Mouse (Mus musculus) limb, embryonic 12.5 days (tissue): ENCODE data around the gene Hmga1. TPM values are rescaled to one million over a fixed set of nuclear protein-coding genes. Genes with fewer than 3 reads are reported as not detected.

Experiments used
- ATAC-seq: fragments of 200-750 bp; cut with Nextera tagmentation; 2 replicates; pipeline ENCODE4 v1.8.0; 2017; ENCODE audit warnings: low read depth, moderate TSS enrichment; ENCODE audit not compliant: insufficient number of reproducible peaks, insufficient read depth, low FRiP score, low TSS enrichment
- H3K27ac ChIP-seq: fragments of 300-500 bp; sonication (generic); 2 replicates; pipeline ENCODE4 v1.5.1; 2016; ENCODE audit warnings: mild to moderate bottlenecking, moderate library complexity
- H3K27me3 ChIP-seq: fragments of 300-500 bp; sonication (generic); 2 replicates; pipeline ENCODE4 v1.6.1; 2016; ENCODE audit warnings: mild to moderate bottlenecking, moderate library complexity
- H3K36me3 ChIP-seq: fragments of 300-500 bp; sonication (generic); 2 replicates; pipeline ENCODE4 v1.6.1; 2016; ENCODE audit warnings: mild to moderate bottlenecking, moderate library complexity
- H3K4me1 ChIP-seq: fragments of 300-500 bp; sonication (generic); replicated peaks from 2 replicates; pipeline ENCODE4 v1.6.1; 2016
- H3K4me2 ChIP-seq: fragments of 300-500 bp; sonication (generic); 2 replicates; pipeline ENCODE4 v1.6.1; 2016; ENCODE audit warnings: mild to moderate bottlenecking, moderate library complexity
- H3K4me3 ChIP-seq: fragments of 300-500 bp; sonication (generic); replicated peaks from 2 replicates; pipeline ENCODE4 v1.5.1; 2016; ENCODE audit warnings: mild to moderate bottlenecking
- H3K9ac ChIP-seq: fragments of 300-500 bp; sonication (generic); replicated peaks from 2 replicates; pipeline ENCODE4 v1.6.1; 2016; ENCODE audit warnings: mild to moderate bottlenecking, moderate library complexity
- H3K9me3 ChIP-seq: fragments of 300-500 bp; sonication (generic); 2 replicates; pipeline ENCODE4 v1.6.1; 2016; ENCODE audit warnings: mild to moderate bottlenecking, moderate library complexity
- WGBS: fragments of 180-500 bp; shearing (Covaris S2); methylation state at CpG from one replicate; pipeline ENCODE4 v1.1.7; 2016; 5-methylcytosine and 5-hydroxymethylcytosine counted together
- polyA plus RNA-seq: library from polyadenylated mRNA; unstranded; fragments of >200 nt; fragmentation: Nextera tagmentation; extraction: Ambion mirVana; gene quantifications from 2 replicates; pipeline ENCODE4 v1.2.1, GENCODE M21; 2016

The Hmga1 gene
- polyA plus RNA-seq, 1 experiment from 2014 or later, result 324 TPM

DNA sequence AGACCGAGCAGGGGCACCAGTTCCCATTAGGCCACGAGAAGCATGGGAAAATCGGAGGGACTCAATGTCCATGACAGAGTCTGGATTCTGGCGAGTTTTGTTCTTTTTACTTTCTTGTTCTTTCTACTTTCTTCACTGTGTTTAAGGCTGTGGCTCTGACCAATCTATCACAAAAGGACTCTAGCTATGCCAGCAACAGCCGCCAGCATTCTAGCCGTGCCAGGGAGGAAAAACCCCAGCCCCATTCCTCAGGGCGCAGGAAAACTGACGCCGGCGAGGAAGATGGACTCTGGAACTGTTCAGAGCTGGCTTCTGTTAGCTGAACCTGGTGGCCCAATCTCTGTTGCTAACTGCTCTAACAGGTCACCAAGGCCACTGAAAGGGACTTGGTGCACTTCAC is 22.2 kb downstream of the Hmga1 start:
- no peaks in the 10 kb centered on the region for H3K27me3 ChIP-seq
- no peaks in the 10 kb centered on the region for H3K9me3 ChIP-seq
- H3K4me3 ChIP-seq, result no peak overlapping the region
- H3K36me3 ChIP-seq, result peaks cover 94% of the 10 kb centered on the region
- no peak overlapping the region for H3K4me2 ChIP-seq
- peaks cover 18% of the 10 kb centered on the region for H3K4me1 ChIP-seq
- WGBS, result 95% methylated on average over 10 of the region's 10 CpGs
- no peak for ATAC-seq
- no peak overlapping the region for H3K27ac ChIP-seq
- no peak overlapping the region for H3K9ac ChIP-seq

DNA sequence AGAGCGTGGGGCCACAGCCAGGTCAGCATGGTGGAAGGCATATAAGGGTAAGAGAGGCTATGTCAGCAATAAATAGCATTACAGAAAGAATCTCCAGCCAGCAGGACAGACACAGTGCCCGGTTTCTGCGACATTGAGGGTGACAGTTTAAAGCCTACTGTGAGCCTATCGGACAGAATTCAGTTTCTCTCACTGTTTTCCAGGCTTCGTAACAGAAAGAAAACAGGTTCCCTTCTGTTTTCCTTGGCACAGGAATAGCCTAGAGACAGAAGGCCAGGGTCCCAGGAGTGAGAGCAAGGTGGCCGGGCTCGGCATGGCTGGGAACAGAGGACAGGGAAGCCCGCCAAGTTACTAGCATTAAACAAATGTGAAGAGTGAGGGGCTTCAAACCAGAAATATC is 23.5 kb downstream of the Hmga1 start:
- no peak for ATAC-seq
- peaks cover 92% of the 10 kb centered on the region for H3K36me3 ChIP-seq
- H3K9me3 ChIP-seq, result no peaks in the 10 kb centered on the region
- 96% methylated on average over 8 of the region's 8 CpGs for WGBS
- H3K4me2 ChIP-seq, result no peak overlapping the region
- no peak overlapping the region for H3K4me3 ChIP-seq
- no peak overlapping the region for H3K9ac ChIP-seq
- H3K4me1 ChIP-seq, result peaks cover 18% of the 10 kb centered on the region
- H3K27me3 ChIP-seq, result no peaks in the 10 kb centered on the region
- no peak overlapping the region for H3K27ac ChIP-seq

DNA sequence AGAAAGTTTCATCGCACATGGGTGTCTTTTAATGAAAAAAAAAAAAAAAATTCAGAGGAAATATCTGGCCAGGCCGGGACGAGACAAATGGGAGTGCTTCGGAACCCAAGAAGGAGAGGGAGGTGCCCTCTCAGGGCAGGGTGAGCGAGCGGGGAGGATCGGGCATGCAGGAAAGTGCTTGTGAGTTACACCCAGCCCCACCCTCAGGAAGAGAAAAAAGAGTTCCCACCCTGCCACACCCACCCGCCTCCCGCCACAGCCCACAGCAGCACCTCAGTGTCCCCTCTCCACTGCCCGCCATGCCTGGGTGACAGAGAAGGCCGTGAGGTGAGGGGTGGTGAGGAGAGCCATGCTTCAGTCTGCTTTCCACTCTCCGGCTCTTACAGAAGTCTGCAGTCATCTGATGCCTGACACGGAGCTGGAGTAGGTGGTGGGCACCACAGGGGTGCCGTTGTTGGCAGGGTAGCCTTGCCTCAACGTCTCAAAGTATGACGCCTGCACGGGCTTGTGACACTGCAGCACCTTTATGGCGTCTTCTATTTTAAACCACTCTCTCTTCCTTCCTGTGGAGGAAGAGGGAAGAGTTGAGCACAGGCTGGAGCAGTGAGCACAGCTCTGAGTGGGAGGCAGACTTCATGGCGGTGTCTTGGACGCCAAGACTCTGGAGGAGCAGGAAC is 24.2 kb downstream of the Hmga1 start:
- Histone ChIP-seq H3K27me3 (no peaks in the 10 kb centered on the region), H3K4me2 (no peak overlapping the region), H3K9ac (no peak overlapping the region), H3K9me3 (no peaks in the 10 kb centered on the region), H3K4me1 (peaks cover 12% of the 10 kb centered on the region), H3K36me3 (peaks cover 92% of the 10 kb centered on the region), H3K27ac (no peak overlapping the region), H3K4me3 (no peak overlapping the region)
- 89% methylated on average over 20 of the region's 20 CpGs for WGBS
- ATAC-seq, result no peak

DNA sequence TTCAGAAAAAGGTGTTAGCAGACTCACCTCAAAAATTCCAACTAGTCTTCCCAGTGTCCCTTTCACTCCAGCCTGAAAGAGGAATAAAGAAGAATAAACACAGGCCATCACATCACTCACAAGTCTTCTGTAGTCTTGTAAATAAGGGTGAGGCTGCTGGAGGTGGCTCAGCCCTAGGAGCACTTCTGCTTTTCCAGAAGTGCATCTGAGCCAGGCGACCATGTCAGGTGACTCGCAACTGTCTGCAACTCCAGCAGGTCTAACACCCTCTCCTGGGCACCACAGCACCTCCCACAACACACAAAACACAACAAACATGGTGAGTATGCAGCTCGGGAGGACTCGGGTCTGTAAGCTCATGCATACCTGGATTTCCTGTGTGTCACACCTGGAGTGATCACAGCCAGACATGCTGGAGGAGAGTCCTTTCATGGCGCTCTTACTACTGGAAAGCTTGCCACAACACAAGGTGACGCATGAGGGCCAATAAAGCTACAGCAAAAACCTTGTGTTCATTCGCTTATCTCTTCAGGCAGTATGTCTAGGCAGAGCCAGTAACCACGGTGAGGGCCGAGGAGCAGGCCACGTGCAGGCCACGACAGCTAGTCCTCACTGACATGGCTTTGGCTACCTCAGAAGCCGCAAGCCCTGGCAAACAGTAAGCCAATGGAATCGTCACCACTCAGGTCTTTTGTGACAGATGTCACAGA is 27.0 kb downstream of the Hmga1 start:
- peaks cover 92% of the 10 kb centered on the region for H3K36me3 ChIP-seq
- no peak overlapping the region for H3K9ac ChIP-seq
- H3K4me3 ChIP-seq, result no peak overlapping the region
- ATAC-seq, result no peak
- peaks cover 8% of the 10 kb centered on the region for H3K4me1 ChIP-seq
- H3K27ac ChIP-seq, result no peak overlapping the region
- 85% methylated on average over 13 of the region's 13 CpGs for WGBS
- H3K27me3 ChIP-seq, result no peaks in the 10 kb centered on the region
- no peaks in the 10 kb centered on the region for H3K9me3 ChIP-seq
- no peak overlapping the region for H3K4me2 ChIP-seq

DNA sequence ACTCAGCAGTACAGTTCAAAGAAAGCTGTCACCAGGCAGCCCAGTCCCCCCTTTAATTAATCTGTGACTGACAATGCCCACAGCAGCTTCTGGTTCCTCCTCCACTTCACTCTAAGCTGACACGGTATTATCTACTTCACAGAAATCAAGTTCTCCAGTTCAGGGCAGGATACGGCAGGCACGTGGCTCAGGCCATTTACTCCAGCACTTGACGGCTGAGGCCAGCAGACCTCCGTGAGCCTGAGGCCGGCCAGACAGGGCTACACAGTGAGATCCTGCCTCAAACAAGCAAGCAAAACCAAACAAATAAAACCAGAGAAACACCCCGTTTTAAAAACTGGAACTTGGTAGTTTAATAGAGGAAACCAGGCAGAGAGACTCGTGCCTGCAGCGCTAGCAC is 30.4 kb downstream of the Hmga1 start:
- H3K27ac ChIP-seq, result peak overlapping the region; percentile 35; the same call in 1 of the 2 replicates
- no peak overlapping the region for H3K4me2 ChIP-seq
- H3K9ac ChIP-seq, result no peak overlapping the region
- 63% methylated on average over 9 of the region's 9 CpGs for WGBS
- no peak overlapping the region for H3K4me3 ChIP-seq
- H3K4me1 ChIP-seq, result peaks cover 8% of the 10 kb centered on the region
- H3K36me3 ChIP-seq, result peaks cover 92% of the 10 kb centered on the region
- no peak for ATAC-seq
- no peaks in the 10 kb centered on the region for H3K27me3 ChIP-seq
- no peaks in the 10 kb centered on the region for H3K9me3 ChIP-seq

DNA sequence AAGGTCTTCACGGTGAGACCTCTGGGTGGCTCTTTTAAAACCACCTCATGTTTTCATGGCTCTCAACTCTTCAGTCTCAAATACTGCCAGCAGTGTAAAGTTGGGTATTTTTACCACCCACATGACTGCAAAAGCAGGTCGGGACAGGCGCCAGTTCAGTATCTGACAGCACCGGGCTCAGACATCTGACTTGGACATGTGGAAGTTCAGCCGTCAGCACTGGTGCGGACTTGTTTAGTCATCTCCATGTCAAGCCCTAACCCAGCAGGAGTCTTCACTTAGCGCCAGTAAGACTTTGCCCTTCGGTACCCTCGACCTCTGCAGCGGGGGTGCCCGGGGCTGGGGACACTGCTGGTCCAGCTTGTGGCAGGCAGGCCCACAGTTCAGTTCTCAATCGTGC is 31.0 kb downstream of the Hmga1 start:
- no peaks in the 10 kb centered on the region for H3K27me3 ChIP-seq
- H3K4me3 ChIP-seq, result no peak overlapping the region
- peaks cover 92% of the 10 kb centered on the region for H3K36me3 ChIP-seq
- no peaks in the 10 kb centered on the region for H3K9me3 ChIP-seq
- 75% methylated on average over 12 of the region's 12 CpGs for WGBS
- peak overlapping the region; percentile 35 for H3K27ac ChIP-seq
- H3K9ac ChIP-seq, result no peak overlapping the region
- no peak overlapping the region for H3K4me2 ChIP-seq
- peaks cover 8% of the 10 kb centered on the region for H3K4me1 ChIP-seq
- ATAC-seq, result no peak

DNA sequence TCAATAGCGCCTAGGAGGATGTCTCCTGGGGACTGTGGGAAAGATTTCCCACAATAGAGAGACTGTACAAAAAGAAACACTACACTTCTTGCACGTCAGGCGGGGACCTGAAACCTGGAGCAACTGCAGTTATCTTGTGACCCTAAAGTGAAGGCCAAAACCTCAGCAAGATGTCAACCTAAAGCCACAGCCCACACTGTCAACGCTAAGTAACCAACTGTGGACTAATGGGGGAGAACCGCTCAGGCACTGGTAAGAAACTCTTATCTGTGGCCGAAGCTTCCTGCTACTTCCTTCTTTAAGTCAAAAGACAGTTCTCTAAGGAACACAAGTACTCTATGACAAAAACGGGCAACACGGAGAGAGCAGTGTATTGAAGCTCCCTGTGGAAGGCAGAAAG is 31.9 kb downstream of the Hmga1 start:
- Histone ChIP-seq H3K4me1 (peaks cover 8% of the 10 kb centered on the region), H3K27me3 (no peaks in the 10 kb centered on the region), H3K4me2 (no peak overlapping the region), H3K36me3 (peaks cover 92% of the 10 kb centered on the region), H3K9ac (no peak overlapping the region), H3K27ac (no peak overlapping the region), H3K4me3 (no peak overlapping the region), H3K9me3 (no peaks in the 10 kb centered on the region)
- WGBS, result 83% methylated on average over 8 of the region's 8 CpGs
- no peak for ATAC-seq

DNA sequence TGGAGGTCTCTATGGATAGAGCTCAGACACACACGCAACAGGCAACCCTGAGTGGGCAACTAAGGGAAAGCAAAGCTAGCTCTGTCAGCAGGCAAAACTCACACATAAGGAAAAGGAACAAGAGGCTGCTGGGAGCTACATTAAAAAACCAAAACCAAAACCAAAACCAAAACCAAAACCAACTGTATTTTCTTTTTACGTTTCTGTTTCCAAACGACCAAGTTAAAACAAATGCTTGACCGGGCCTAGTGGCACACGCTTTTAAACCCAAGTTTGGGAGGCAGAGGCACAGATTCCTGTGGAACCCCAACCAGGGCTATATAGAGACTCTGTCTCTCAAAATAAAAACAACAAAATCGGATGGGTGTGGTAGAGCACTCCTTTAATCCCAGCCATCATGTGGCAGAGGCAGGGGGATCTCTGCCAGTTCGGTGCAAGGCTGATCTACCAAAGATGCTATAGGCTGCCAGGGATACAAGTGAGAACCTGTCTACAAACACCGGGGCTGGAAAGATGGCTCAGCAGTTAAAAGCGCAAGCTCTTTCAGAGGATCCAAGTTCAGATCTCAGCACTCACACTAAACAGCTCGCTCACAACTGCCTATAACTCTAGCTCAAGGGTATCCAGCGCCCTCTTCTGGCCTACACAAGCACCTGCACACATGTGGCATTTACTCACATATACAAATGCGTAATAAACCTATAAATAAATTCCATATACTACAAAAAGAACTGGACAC is 35.7 kb downstream of the Hmga1 start:
- no peak overlapping the region for H3K4me3 ChIP-seq
- H3K4me1 ChIP-seq, result peaks cover 13% of the 10 kb centered on the region
- no peaks in the 10 kb centered on the region for H3K9me3 ChIP-seq
- H3K9ac ChIP-seq, result no peak overlapping the region
- 90% methylated on average over 12 of the region's 12 CpGs for WGBS
- H3K4me2 ChIP-seq, result no peak overlapping the region
- H3K36me3 ChIP-seq, result peaks cover 97% of the 10 kb centered on the region
- H3K27me3 ChIP-seq, result no peaks in the 10 kb centered on the region
- H3K27ac ChIP-seq, result no peak overlapping the region
- no peak for ATAC-seq

DNA sequence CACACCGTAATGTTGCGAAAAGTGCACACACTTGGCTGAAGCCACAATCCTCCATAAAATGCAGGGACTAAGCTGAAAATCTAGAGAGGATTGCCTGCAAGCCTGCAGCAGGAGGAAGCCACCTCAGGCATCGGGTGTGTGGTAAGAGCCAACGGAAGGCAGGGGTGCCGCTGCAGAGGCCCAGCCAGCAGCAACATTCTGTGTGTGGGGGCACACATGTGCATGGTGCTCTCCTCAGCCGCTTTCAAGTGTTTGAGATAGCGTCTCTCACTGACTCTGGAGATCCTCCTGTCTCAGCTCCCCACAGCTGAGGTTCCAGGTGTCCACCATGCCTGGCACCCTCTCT is 36.2 kb downstream of the Hmga1 start:
- no peaks in the 10 kb centered on the region for H3K9me3 ChIP-seq
- H3K4me2 ChIP-seq, result no peak overlapping the region
- ATAC-seq, result no peak
- no peak overlapping the region for H3K4me3 ChIP-seq
- WGBS, result 97% methylated on average over 7 of the region's 7 CpGs
- H3K27ac ChIP-seq, result no peak overlapping the region
- H3K36me3 ChIP-seq, result peaks cover 97% of the 10 kb centered on the region
- H3K27me3 ChIP-seq, result no peaks in the 10 kb centered on the region
- no peak overlapping the region for H3K9ac ChIP-seq
- peaks cover 9% of the 10 kb centered on the region for H3K4me1 ChIP-seq

DNA sequence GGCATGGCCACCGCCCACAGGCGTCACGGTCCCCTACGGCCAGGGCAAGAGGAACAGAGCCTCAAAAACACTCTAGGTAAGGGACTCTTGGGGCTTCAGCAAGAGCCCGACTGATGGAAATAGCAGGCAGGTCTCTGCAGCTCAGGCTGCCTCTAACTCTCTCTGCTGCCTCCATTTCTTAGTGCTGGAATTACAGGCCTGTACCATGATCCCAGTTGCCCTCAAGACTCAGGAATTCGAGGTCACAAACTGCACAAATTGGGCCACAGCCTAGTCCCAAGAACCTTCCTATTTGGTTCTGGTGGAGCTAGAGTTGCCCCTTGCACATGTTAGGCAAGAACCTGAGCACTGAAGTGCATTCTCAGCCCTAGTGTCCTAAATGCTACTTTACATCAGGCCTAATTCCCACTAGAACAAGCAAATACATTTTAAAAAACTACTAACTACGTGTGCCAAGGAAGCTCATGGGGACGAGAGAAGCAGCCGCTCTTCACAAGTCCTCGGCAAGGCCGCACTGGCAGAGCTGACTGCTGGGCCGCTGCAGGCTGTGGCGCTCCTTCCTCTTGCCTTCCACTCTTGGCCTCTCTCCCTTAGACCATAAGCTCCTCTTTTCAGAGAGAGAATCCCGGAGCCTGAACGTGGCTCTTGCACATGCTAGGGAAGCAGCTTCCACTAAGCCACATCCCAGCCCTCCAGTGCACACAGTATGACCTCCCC is 39.5 kb downstream of the Hmga1 start:
- H3K36me3 ChIP-seq, result peaks cover 65% of the 10 kb centered on the region
- no peak for ATAC-seq

More for the DNA sequence above, 39.5 kb downstream of the Hmga1 start:
- no peaks in the 10 kb centered on the region for H3K9me3 ChIP-seq
- no peak overlapping the region for H3K4me3 ChIP-seq
- H3K27ac ChIP-seq, result no peak overlapping the region
- H3K4me2 ChIP-seq, result no peak overlapping the region
- peaks cover 9% of the 10 kb centered on the region for H3K4me1 ChIP-seq
- WGBS, result 82% methylated on average over 15 of the region's 15 CpGs
- no peaks in the 10 kb centered on the region for H3K27me3 ChIP-seq
- H3K9ac ChIP-seq, result no peak overlapping the region
